Mouse (Mus musculus) thymus, adult 2 months (tissue): ENCODE measurements around the gene Olfr961.

Source experiments
- CTCF ChIP-seq: fragments of 200-500 bp; IDR thresholded peaks from 2 replicates; pipeline ENCODE4 v1.5.1; 2012; ENCODE audit warnings: mild to moderate bottlenecking, control low read depth, low read length, moderate library complexity, borderline replicate concordance; ENCODE audit not compliant: control insufficient read depth, poor library complexity, insufficient read depth; ENCODE audit errors: extremely low read depth
- POLR2A ChIP-seq: fragments of 200-500 bp; IDR thresholded peaks from 2 replicates; pipeline ENCODE4 v1.6.1; 2012; ENCODE audit warnings: mild to moderate bottlenecking, low read length, control low read depth, moderate library complexity; ENCODE audit not compliant: control insufficient read depth, poor library complexity, insufficient read depth; ENCODE audit errors: extremely low read depth

GRCm38 (mm10) chr9:39644785-39645184 is at the start of gene Olfr961:
- TF ChIP-seq CTCF (no peak), POLR2A (no peak)
